ENCODE assay signal across 16 mouse cellular contexts in the genomic region with DNA sequence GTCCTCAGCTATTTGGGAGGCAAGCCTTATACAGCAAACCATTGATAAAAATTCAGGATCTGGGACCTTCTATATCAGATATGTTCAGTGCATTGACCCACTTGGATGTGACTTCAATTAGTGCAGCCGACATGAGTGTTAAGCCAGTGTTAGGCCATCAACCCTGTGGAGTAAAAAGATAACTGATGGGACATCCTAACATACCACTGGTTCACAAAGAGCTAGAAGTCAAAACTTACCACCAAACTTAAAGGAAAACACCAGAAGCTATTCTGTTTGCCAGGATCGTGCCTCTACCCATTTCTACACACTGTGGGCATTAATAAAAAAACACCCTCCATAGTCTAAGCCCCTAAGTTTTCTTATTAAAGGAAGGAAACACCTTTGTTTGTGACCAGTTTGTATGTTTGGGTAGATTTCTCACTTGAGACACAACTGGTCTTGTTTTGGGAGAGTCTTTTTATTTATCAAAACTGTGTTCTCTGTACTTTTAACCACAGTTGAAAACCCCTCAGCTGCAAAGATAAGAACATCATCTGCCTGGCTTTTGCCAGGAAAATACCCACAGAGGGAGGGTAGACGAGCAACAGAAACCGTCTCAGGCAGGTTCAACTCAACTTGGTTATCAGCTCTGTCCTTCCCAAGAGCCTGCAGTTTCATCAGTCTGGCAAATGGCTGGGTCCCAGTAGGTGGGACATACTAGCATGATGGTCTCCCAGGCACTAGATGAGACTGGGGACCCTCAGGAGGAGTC.
"Had no signal": no experiment of that assay in that cellular context is flagged by ENCODE, and none has a peak within 500 bp of the region (broad histone marks: within the 10 kb centered on the region; RNA-seq: fewer than 3 reads in every experiment).

No protein-coding gene starts in this region.

- H3K4me3 ChIP-seq: lung, embryonic 15.5 days; midbrain, embryonic 13.5 days; midbrain, embryonic 15.5 days; neural tube, embryonic 12.5 days; stomach, embryonic 15.5 days had no signal

- DNase-seq: lung, adult 2 months; lung, postnatal 14 days; lung, postnatal 36 days; right cerebral cortex, postnatal 14 days; thymus, adult 2 months; thymus, postnatal 25 days; thymus, postnatal 4 days had no signal

- H3K9ac ChIP-seq: lung, embryonic 15.5 days; midbrain, embryonic 13.5 days; midbrain, embryonic 15.5 days; neural tube, embryonic 12.5 days; stomach, embryonic 15.5 days had no signal

- H3K36me3 ChIP-seq: lung, embryonic 15.5 days; midbrain, embryonic 13.5 days; midbrain, embryonic 15.5 days; neural tube, embryonic 12.5 days; stomach, embryonic 15.5 days had no signal

- H3K27me3 ChIP-seq: lung, embryonic 15.5 days; midbrain, embryonic 13.5 days; midbrain, embryonic 15.5 days; neural tube, embryonic 12.5 days; stomach, embryonic 15.5 days had no signal

- H3K27ac ChIP-seq: lung, embryonic 15.5 days; macrophage; midbrain, embryonic 13.5 days; midbrain, embryonic 15.5 days; neural tube, embryonic 12.5 days; stomach, embryonic 15.5 days; stomach, postnatal 0 days had no signal

- H3K9me3 ChIP-seq: lung, embryonic 15.5 days; midbrain, embryonic 13.5 days; midbrain, embryonic 15.5 days; neural tube, embryonic 12.5 days; stomach, embryonic 15.5 days had no signal

- ATAC-seq: lung, postnatal 0 days; midbrain, embryonic 13.5 days; midbrain, embryonic 15.5 days had no signal

- H3K4me2 ChIP-seq: lung, embryonic 15.5 days; midbrain, embryonic 11.5 days; midbrain, embryonic 13.5 days; midbrain, embryonic 15.5 days; neural tube, embryonic 12.5 days; stomach, embryonic 15.5 days had no signal

- H3K4me1 ChIP-seq: stomach, embryonic 15.5 days had no signal
